Mouse (Mus musculus) neural tube, embryonic 13.5 days (tissue): ENCODE measurements around the gene Tut4. TPM values are rescaled to one million over a fixed set of nuclear protein-coding genes. Genes with fewer than 3 reads are reported as not detected.

Source experiments
- ATAC-seq: fragments of 200-750 bp; cut with Nextera tagmentation; 2 replicates; pipeline ENCODE4 v1.8.0; 2017; ENCODE audit warnings: low read depth, mild to moderate bottlenecking, moderate TSS enrichment, moderate library complexity
- H3K27ac ChIP-seq: fragments of 300-500 bp; sonication (generic); replicated peaks from 2 replicates; pipeline ENCODE4 v1.5.1; 2015; ENCODE audit warnings: moderate library complexity, mild to moderate bottlenecking, inconsistent platforms
- H3K27me3 ChIP-seq: fragments of 300-500 bp; sonication (generic); 2 replicates; pipeline ENCODE4 v1.6.1; 2015; ENCODE audit warnings: mild to moderate bottlenecking, inconsistent platforms
- H3K36me3 ChIP-seq: fragments of 300-500 bp; sonication (generic); 2 replicates; pipeline ENCODE4 v1.6.1; 2015; ENCODE audit warnings: mild to moderate bottlenecking, inconsistent platforms
- H3K4me1 ChIP-seq: fragments of 300-500 bp; sonication (generic); replicated peaks from 2 replicates; pipeline ENCODE4 v1.6.1; 2015; ENCODE audit warnings: inconsistent platforms
- H3K4me2 ChIP-seq: fragments of 300-500 bp; sonication (generic); 2 replicates; pipeline ENCODE4 v1.6.1; 2015; ENCODE audit warnings: inconsistent platforms, mild to moderate bottlenecking, moderate library complexity
- H3K4me3 ChIP-seq: fragments of 300-500 bp; sonication (generic); 2 replicates; pipeline ENCODE4 v1.5.1; 2015; ENCODE audit warnings: mild to moderate bottlenecking, inconsistent platforms
- H3K9ac ChIP-seq: fragments of 300-500 bp; sonication (generic); 2 replicates; pipeline ENCODE4 v1.6.1; 2015; ENCODE audit warnings: moderate library complexity, mild to moderate bottlenecking, inconsistent platforms
- H3K9me3 ChIP-seq: fragments of 300-500 bp; sonication (generic); 2 replicates; pipeline ENCODE4 v1.6.1; 2016; ENCODE audit warnings: inconsistent platforms
- WGBS: fragments of 180-500 bp; shearing (Covaris S2); methylation state at CpG from one replicate; pipeline ENCODE4 v1.1.7; 2015; 5-methylcytosine and 5-hydroxymethylcytosine counted together
- polyA plus RNA-seq: library from polyadenylated mRNA; unstranded; fragments of >200 nt; fragmentation: Nextera tagmentation; extraction: Ambion mirVana; gene quantifications from 2 replicates; pipeline ENCODE4 v1.2.1, GENCODE M21; 2015

The Tut4 gene
- polyA plus RNA-seq, 1 experiment from 2014 or later = 69.7 TPM

DNA sequence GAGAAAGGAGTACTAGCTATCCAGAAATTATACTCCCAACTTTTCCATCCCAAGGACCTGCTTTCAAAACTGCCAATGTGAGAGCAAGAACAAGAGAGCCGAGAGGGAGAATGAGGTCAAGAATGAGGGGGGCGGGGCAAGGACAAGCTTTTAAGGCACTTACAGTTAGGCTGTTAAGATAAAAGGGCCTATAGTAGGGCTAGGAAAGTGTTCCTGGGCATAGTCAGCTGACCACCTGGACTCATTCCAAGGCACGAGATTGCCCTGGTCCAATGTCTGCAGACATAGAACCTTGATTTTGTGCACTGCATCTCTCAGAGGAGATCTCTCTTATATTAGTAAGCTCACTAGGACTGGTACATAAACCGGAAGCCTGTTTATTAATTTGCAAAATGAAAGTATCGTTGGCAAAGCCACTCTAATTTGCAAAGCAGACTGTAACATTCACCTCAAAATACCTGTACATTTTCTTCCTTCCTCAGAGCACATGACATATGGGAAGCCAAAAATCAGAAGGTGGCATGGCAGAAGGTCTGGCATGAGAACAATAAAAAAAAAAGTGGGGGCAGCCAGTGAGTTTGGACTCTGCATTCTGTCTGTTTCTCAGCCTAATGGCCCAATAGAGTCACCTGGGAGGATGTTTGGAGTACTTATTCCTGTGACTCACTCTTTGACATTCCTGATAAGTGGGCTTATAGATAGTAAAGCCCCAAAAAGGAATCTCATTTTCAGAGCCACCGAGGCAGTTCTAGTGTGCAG, 21.0 kb upstream of the Tut4 start:
- H3K9me3 ChIP-seq = no peaks in the 10 kb centered on the region
- WGBS = 59% methylated on average over 6 of the region's 6 CpGs
- no peak for ATAC-seq

DNA sequence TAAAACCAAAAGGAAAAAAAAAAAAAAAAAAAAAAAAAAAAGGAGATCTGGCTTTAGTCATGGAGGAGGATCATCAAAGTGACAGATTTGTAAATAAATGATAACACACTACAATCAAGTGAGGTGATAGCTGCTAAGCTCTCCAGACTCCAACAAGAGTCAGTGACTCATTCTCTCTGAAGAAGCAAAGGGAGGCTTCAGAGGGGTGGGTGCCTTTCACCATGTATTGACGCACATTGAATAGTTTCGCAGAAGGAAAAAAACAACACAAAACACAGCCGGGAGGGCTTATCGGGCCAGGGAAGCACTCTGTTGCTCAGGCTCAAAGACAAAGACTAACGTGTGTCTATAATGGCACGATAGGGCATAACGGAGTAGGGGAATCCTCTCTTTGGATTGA, 11.1 kb upstream of the Tut4 start:
- no peaks in the 10 kb centered on the region for H3K36me3 ChIP-seq
- no peak for ATAC-seq
- H3K4me1 ChIP-seq = no peaks in the 10 kb centered on the region
- H3K9me3 ChIP-seq = no peaks in the 10 kb centered on the region
- no peak overlapping the region for H3K4me2 ChIP-seq
- 80% methylated on average over 7 of the region's 7 CpGs for WGBS
- no peak overlapping the region for H3K4me3 ChIP-seq
- H3K27me3 ChIP-seq = no peaks in the 10 kb centered on the region
- no peak overlapping the region for H3K27ac ChIP-seq
- no peak overlapping the region for H3K9ac ChIP-seq

More for the DNA sequence above, 21.0 kb upstream of the Tut4 start:
- Histone ChIP-seq H3K9ac (no peak overlapping the region), H3K27ac (no peak overlapping the region), H3K4me3 (no peak overlapping the region), H3K27me3 (no peaks in the 10 kb centered on the region), H3K4me2 (no peak overlapping the region), H3K36me3 (no peaks in the 10 kb centered on the region), H3K4me1 (peaks cover 4% of the 10 kb centered on the region)

DNA sequence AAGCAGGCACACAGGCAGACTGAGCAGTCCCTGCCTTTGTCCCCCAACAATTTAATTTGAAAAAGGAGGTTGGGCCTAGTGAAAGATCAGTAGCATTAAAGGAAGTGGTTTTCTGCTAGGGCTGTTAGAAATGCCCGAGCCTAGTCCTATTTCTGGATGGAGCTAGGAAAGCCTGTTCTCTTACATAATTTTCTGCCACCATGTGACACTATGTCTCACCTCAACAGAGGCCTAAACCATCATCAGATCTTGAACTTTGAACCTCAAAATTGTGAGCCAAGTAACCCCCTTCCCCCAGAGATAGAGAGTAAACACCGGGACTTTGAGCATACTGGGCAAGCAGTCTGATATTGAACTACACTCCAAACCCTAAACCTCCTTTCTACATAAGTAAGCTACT, 3.2 kb upstream of the Tut4 start:
- Histone ChIP-seq H3K9ac (no peak overlapping the region), H3K4me3 (no peak overlapping the region), H3K4me2 (no peak overlapping the region), H3K4me1 (peaks cover 11% of the 10 kb centered on the region), H3K9me3 (no peaks in the 10 kb centered on the region), H3K27me3 (no peaks in the 10 kb centered on the region), H3K36me3 (no peaks in the 10 kb centered on the region), H3K27ac (no peak overlapping the region)
- ATAC-seq = no peak
- 87% methylated on average over 2 of the region's 2 CpGs for WGBS

DNA sequence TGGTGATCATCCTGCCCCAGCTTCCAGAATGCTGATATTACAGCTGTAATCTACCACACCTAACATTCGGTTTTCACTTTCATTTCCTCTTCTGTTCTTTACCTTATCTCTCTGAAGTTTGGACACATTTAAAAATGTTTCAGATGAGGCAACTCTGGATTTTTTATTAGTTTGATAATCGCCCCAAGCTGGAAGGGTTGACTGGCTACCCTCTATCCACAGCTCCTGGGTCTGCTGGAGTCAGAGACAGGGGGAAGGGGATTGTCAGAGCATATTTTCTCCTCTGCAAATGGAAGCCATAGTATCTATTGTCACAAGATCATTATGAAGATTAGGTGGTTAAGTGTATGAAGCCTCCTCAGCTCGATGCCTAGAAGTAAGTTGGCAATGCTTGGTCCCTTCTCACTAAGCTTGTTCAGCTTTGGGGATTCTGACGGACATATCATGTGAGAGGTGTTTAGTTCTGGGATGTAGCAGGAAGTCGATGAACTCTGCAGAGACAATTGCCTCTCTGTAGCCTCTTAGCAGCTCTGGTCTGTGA, 955 bp upstream of the Tut4 start:
- H3K4me3 ChIP-seq = peak overlapping the region; percentile 100
- peaks cover 9% of the 10 kb centered on the region for H3K36me3 ChIP-seq
- H3K9me3 ChIP-seq = no peaks in the 10 kb centered on the region
- no peaks in the 10 kb centered on the region for H3K27me3 ChIP-seq
- peak overlapping the region; percentile 99 for H3K9ac ChIP-seq
- peak overlapping the region; percentile 99 for H3K27ac ChIP-seq
- 37% methylated on average over 5 of the region's 5 CpGs for WGBS
- H3K4me1 ChIP-seq = peaks cover 15% of the 10 kb centered on the region
- H3K4me2 ChIP-seq = peak overlapping the region; percentile 66
- no peak for ATAC-seq

DNA sequence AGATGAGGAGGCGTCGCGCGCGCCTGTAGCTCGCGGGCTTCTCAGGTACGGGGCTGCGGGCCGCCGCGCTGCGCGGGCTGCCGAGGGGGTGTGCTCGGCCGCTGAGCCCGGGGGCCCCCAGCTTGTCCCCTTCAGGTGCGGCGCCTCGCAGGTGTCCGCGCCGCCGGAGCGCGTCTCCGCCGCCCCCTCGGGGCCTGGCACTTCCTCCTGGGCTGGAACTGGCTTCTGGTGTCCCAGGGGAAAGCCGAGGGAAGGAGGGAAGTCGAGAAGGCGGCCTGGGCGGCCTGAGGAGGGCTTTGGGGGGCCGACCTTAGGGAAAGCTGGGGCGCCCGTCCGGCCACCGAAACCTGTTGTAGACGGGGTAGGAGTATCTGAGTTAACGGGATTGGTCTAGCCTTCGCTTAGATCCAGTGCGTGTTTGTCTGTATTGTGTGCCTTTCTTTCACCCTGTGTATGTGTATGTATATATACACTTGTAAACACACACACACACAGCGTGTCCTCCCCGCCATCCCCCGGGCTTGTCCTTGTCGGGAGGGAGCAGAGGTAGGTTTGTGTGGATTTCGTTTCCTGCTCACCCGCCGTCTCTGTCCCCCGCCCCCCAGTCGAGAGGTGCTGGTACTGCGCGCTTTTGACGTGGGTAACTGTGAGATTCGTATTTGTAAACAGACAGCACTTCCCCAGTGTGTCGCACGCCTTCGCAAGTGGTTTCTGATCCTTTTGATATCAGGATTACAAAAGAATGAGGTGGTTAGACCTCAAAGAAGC, 1.1 kb downstream of the Tut4 start:
- H3K4me1 ChIP-seq = peaks cover 15% of the 10 kb centered on the region
- under 1% methylated on average over 52 of the region's 59 CpGs for WGBS
- H3K4me2 ChIP-seq = peak overlapping the region; percentile 66
- H3K9ac ChIP-seq = peak overlapping the region; percentile 99
- peak overlapping the region; percentile 100 for H3K4me3 ChIP-seq
- no peaks in the 10 kb centered on the region for H3K9me3 ChIP-seq
- H3K27ac ChIP-seq = peak overlapping the region; percentile 99
- H3K27me3 ChIP-seq = no peaks in the 10 kb centered on the region
- ATAC-seq = peak; percentile 71
- H3K36me3 ChIP-seq = peaks cover 9% of the 10 kb centered on the region

DNA sequence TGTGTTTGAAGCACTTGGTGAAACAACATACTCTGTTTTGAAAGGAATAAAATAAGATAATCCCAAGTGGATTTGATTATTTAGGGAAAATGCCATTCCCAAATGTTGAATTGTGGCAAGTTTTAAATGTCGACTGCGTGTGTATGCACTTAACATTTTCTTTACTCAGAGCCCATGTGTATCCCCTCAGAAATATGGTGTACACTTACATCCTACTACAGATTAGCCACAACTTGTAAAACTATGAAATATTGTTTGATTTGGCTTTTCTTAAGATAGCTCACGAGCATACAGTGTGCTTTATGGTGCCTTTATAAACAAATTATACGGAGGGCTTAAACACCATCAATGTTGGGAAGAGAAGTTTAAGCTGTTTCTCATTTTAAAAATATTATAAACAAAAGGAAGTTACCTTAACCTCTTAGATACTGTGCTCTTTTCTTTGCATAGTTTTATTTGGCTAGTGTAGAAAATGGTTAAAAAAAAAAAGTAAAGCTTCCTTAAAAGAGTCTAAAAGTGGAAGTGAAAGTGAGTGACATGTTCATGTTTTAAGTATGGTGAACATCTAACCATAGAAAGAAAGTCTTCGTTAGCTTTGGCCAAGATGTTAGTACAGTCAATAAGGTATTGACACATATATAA, 2.2 kb downstream of the Tut4 start:
- H3K4me3 ChIP-seq = peak overlapping the region; percentile 100
- no peak for ATAC-seq
- H3K27me3 ChIP-seq = no peaks in the 10 kb centered on the region
- 69% methylated on average over 5 of the region's 5 CpGs for WGBS
- H3K4me1 ChIP-seq = peaks cover 15% of the 10 kb centered on the region
- peak overlapping the region; percentile 99 for H3K9ac ChIP-seq
- H3K4me2 ChIP-seq = peak overlapping the region; percentile 66
- H3K36me3 ChIP-seq = peaks cover 14% of the 10 kb centered on the region
- no peak overlapping the region for H3K27ac ChIP-seq
- no peaks in the 10 kb centered on the region for H3K9me3 ChIP-seq

DNA sequence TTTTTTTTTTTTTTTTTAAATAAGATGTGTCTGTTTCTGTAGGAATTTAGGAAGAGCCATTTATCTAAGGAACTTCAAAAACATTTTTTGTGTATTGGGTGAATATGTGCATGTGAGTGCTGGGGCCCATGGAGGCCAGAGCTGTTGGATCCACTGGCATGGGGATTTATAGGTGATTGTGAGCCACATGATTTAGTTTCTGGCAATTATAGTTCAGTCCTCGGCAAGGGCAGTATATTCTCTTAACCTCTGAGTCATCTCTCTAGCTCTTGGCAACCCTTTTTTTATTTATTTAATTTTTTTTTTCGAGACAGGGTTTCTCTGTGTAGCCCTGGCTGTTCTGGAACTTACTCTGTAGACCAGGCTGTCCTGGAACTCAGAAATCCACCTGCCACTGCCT, 14.4 kb downstream of the Tut4 start:
- ATAC-seq = no peak
- no peaks in the 10 kb centered on the region for H3K27me3 ChIP-seq
- H3K27ac ChIP-seq = no peak overlapping the region
- H3K4me2 ChIP-seq = no peak overlapping the region
- H3K36me3 ChIP-seq = no peaks in the 10 kb centered on the region
- no peaks in the 10 kb centered on the region for H3K4me1 ChIP-seq
- H3K9ac ChIP-seq = no peak overlapping the region
- no peak overlapping the region for H3K4me3 ChIP-seq
- 81% methylated on average over 2 of the region's 2 CpGs for WGBS
- no peaks in the 10 kb centered on the region for H3K9me3 ChIP-seq

DNA sequence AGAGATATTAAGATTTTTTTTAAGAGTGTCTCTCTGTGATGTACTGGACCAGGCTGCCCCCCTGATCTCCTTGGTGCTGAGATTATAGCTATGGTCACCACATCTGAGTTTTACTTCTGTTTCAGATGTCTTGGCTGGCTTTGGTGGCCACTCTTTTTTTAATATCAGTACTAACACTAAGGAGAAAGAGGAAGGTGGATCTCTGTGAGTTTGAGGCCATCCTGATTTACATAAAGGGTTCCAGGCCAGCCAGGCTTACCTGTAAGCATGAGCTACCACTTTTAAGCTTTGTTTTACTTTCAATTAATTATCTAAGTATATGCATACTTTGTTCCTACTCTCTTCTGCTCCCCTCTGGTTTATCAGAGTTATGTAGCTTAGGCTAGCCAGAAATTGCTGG, 23.6 kb downstream of the Tut4 start:
- Histone ChIP-seq H3K9me3 (no peaks in the 10 kb centered on the region; the same call in 1 of the 2 replicates), H3K36me3 (peaks cover 45% of the 10 kb centered on the region), H3K4me1 (no peaks in the 10 kb centered on the region), H3K4me3 (no peak overlapping the region), H3K27ac (no peak overlapping the region), H3K9ac (no peak overlapping the region), H3K4me2 (no peak overlapping the region), H3K27me3 (no peaks in the 10 kb centered on the region)
- ATAC-seq = no peak

DNA sequence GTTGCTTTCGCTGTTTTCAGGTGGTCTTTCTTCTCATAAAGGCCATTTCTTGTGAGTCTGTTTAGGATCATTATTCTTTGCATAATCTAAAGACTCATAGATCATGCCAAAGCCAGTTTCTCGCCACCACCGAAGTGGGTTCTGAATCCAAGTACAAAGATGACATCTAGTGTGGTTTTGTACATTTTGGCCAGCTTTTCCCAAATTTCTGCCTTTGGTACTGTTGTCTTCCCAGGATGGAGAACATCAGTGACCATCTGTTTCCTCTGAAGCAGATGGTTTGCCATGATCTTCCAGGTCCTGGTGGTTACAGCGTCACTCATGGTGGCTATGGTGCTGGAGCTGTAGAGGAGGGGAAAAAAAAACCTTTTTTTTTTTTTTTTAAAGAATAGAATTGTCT, 25.0 kb downstream of the Tut4 start:
- H3K27me3 ChIP-seq = no peaks in the 10 kb centered on the region
- no peaks in the 10 kb centered on the region; the same call in 1 of the 2 replicates for H3K9me3 ChIP-seq
- H3K4me2 ChIP-seq = no peak overlapping the region
- H3K9ac ChIP-seq = no peak overlapping the region
- no peak overlapping the region for H3K27ac ChIP-seq
- H3K4me3 ChIP-seq = no peak overlapping the region
- ATAC-seq = no peak
- H3K36me3 ChIP-seq = peaks cover 48% of the 10 kb centered on the region
- no peaks in the 10 kb centered on the region for H3K4me1 ChIP-seq
- WGBS = 92% methylated on average over 4 of the region's 4 CpGs

DNA sequence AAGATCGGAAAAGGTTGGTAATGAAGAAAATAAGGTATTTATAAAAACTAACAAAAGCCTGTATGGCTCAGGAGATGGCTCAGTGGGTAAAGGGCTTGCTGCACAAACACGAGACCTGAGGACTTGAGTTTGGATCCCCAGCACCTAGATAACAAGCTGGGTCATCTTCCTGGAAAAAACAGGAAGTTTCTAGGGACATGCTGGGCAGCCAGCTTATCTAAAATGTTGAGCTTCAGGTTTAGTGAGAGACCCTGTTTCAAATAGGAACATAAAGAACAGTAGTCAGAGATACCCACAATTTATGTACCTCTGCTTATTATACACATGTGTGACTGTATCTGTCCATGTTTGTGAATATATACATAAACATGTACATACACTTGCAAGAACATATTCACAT, 43.8 kb downstream of the Tut4 start:
- no peaks in the 10 kb centered on the region for H3K4me1 ChIP-seq

DNA sequence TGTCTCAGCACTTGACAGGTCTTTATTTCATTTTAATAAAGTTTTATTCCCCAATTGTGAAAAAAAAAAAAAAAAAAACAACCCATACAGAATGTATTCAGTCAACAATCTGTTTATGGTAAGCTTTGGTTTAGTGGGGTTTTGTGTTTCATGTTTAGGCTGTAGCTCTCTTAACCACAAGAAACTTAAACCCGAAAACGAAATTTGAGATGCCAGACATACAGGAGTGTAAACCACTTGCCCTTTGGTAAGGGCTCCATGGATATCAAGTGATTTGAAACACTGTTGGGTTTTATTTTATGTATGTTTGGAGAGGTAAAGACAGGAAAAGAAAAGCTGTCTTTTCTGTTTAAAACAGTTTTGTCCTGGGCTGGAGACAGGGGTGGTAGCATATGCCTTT, 80.5 kb downstream of the Tut4 start:
- WGBS = 95% methylated on average over 2 of the region's 2 CpGs
- H3K9ac ChIP-seq = no peak overlapping the region

More for the DNA sequence above, 43.8 kb downstream of the Tut4 start:
- H3K9ac ChIP-seq = no peak overlapping the region
- WGBS = 94% methylated on average over 2 of the region's 2 CpGs
- H3K4me3 ChIP-seq = no peak overlapping the region
- H3K36me3 ChIP-seq = peaks cover 50% of the 10 kb centered on the region
- no peak overlapping the region for H3K4me2 ChIP-seq
- H3K27ac ChIP-seq = no peak overlapping the region
- H3K9me3 ChIP-seq = no peaks in the 10 kb centered on the region
- no peaks in the 10 kb centered on the region for H3K27me3 ChIP-seq
- no peak for ATAC-seq

DNA sequence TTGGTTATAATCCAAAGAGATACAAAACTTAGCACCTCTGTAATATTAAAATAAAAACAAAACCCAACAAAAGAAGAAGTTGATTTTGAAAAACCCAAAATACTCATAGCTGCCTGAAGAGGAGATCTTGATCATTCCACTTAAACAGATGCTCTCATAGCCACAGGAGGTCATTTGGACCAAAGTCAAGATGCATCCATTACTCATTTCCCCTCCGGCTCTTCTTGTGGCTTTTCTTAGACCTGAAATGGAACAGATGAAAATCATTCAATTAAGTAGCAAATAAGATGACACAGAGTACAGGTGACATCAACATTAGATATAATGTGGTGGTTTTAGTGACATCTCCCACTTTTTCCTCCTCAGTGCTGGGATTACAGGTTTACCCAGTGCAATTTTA, 105.8 kb downstream of the Tut4 start:
- ATAC-seq = no peak
- Histone ChIP-seq H3K4me2 (no peak overlapping the region), H3K9ac (no peak overlapping the region), H3K4me1 (no peaks in the 10 kb centered on the region), H3K36me3 (peaks cover 87% of the 10 kb centered on the region), H3K4me3 (no peak overlapping the region), H3K27ac (no peak overlapping the region), H3K27me3 (no peaks in the 10 kb centered on the region), H3K9me3 (no peaks in the 10 kb centered on the region)
- 83% methylated on average over 1 of the region's 1 CpGs for WGBS

More for the DNA sequence above, 80.5 kb downstream of the Tut4 start:
- Histone ChIP-seq H3K9me3 (no peaks in the 10 kb centered on the region), H3K4me1 (no peaks in the 10 kb centered on the region), H3K27me3 (no peaks in the 10 kb centered on the region), H3K4me3 (no peak overlapping the region), H3K36me3 (peaks cover 23% of the 10 kb centered on the region), H3K27ac (no peak overlapping the region), H3K4me2 (no peak overlapping the region)
- ATAC-seq = no peak
